Mouse (Mus musculus) liver, adult 2 months (tissue): ENCODE measurements around the gene Klf1.

ENCODE experiments used
- CTCF ChIP-seq: fragments of 200-500 bp; IDR thresholded peaks from 2 replicates; pipeline ENCODE4 v1.5.1; 2011; ENCODE audit warnings: low read depth, low read length, control low read depth
- POLR2A ChIP-seq: fragments of 200-500 bp; IDR thresholded peaks from 2 replicates; pipeline ENCODE4 v1.6.1; 2011; ENCODE audit warnings: low read length, control low read depth; ENCODE audit not compliant: insufficient read depth; ENCODE audit errors: extremely low read depth

- TF ChIP-seq CTCF (no peak), POLR2A (no peak)
Measured at GRCm38 (mm10) chr8:84949753-84950152, 48.0 kb downstream of the Klf1 start.
